Comparison of ENCODE assay signal across 15 mouse cellular contexts in the genomic region with DNA sequence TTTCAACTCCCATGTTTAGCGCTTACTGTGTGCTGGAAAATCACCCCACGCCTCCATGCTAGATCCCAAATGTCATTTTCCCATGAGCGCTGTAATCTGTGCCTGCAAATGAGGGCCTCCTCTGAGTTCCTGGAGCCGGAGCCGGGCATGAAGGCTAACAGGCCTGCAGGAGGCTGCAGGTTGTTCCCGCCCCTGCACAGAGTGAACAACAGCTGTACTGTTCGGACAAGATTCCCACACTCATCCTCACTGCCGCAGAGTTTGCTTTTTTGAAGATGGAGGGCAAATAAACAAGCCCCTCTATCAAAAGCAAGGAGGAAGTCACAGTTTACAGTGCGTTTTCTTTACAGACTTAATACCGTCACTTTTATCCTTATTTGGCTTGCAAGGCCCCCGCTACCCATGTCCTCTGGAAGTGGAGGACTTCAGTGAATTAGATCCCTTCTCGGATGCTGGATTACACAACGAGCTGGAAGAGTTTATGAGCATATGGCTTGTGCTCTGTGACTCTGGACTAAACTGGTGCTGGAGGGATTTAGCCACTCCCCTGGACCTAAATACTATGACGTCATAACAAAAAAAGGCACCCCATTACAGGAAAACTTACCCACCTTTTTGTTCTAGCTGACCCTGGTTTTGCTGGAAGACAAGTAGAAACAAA.
"Had no signal": no experiment of that assay in that cellular context is flagged by ENCODE, and none has a peak within 500 bp of the region (broad histone marks: within the 10 kb centered on the region; RNA-seq: fewer than 3 reads in every experiment).

No protein-coding gene starts in this region.

- H3K36me3 ChIP-seq: hindbrain, embryonic 15.5 days; limb, embryonic 13.5 days; liver, embryonic 12.5 days; midbrain, embryonic 12.5 days; neural tube, embryonic 13.5 days had no signal

- ATAC-seq: liver, embryonic 12.5 days; midbrain, embryonic 16.5 days had no signal

- H3K4me3 ChIP-seq: hindbrain, embryonic 15.5 days; left cerebral cortex, adult 2 months; limb, embryonic 13.5 days; liver, embryonic 12.5 days; midbrain, embryonic 12.5 days; neural tube, embryonic 13.5 days had no signal

- DNase-seq: kidney, adult 11 months; kidney, adult 9 months; kidney, postnatal 36 days; retina, postnatal 1 day; right cerebral cortex, postnatal 4 days; thymus, adult 2 months; thymus, postnatal 25 days had no signal

- H3K27me3 ChIP-seq: hindbrain, embryonic 15.5 days; limb, embryonic 13.5 days; liver, embryonic 12.5 days; midbrain, embryonic 12.5 days had no signal

- H3K9me3 ChIP-seq: hindbrain, embryonic 15.5 days; limb, embryonic 13.5 days; liver, embryonic 12.5 days; midbrain, embryonic 12.5 days; neural tube, embryonic 13.5 days had no signal

- H3K9ac ChIP-seq: hindbrain, embryonic 15.5 days; limb, embryonic 13.5 days; liver, embryonic 12.5 days; midbrain, embryonic 12.5 days; neural tube, embryonic 13.5 days had no signal

- H3K4me1 ChIP-seq: hindbrain, embryonic 15.5 days; liver, embryonic 12.5 days; midbrain, embryonic 12.5 days; neural tube, embryonic 13.5 days had no signal

- H3K27ac ChIP-seq: hindbrain, embryonic 15.5 days; kidney, postnatal 0 days; left cerebral cortex, adult 2 months; limb, embryonic 13.5 days; liver, embryonic 12.5 days; midbrain, embryonic 12.5 days; neural tube, embryonic 13.5 days had no signal

- H3K4me2 ChIP-seq: hindbrain, embryonic 15.5 days; limb, embryonic 13.5 days; liver, embryonic 12.5 days; midbrain, embryonic 12.5 days; neural tube, embryonic 13.5 days had no signal
